Mouse (Mus musculus) bone marrow macrophage, adult 2 months (primary cell): ENCODE data around the gene Gm13283.
"Not testable (repeated sequence)": the region's sequence is repeated elsewhere in the genome, so short reads cannot be mapped to it uniquely, and the experiment has no call there.

Source experiments
- CTCF ChIP-seq: IDR thresholded peaks from 2 replicates; pipeline ENCODE4 v1.5.1; 2012; ENCODE audit warnings: low read depth, mild to moderate bottlenecking, low read length, moderate library complexity
- POLR2A ChIP-seq: IDR thresholded peaks from 2 replicates; pipeline ENCODE4 v1.6.1; 2012; ENCODE audit warnings: mild to moderate bottlenecking, low read depth, low read length, borderline replicate concordance

DNA sequence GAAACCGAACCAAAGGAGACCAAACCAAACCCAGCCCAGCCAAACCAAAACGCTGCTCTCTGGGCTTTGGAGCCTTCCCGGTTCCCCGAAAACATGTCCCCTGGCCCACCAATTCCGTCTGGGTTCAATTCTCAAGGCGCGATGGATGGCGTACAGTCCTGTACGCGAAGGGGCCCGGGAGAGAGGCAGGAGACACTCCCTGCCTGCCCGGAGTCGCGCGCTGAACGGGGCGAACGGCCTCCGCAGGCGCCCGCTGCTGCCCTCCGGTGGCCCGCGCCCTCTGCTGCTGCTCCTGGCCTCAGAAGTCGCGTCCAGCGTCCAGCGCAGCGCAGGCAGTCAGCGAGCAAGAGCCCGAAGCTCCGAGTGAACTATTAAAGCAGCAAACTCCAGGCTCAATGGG, 13.6 kb downstream of the Gm13283 start, which contains the start of gene Gm13290:
- not testable (repeated sequence) for TF ChIP-seq CTCF, POLR2A
